Mouse (Mus musculus): ENCODE data around the gene Tmem37.

Tmem37 gene

DNA sequence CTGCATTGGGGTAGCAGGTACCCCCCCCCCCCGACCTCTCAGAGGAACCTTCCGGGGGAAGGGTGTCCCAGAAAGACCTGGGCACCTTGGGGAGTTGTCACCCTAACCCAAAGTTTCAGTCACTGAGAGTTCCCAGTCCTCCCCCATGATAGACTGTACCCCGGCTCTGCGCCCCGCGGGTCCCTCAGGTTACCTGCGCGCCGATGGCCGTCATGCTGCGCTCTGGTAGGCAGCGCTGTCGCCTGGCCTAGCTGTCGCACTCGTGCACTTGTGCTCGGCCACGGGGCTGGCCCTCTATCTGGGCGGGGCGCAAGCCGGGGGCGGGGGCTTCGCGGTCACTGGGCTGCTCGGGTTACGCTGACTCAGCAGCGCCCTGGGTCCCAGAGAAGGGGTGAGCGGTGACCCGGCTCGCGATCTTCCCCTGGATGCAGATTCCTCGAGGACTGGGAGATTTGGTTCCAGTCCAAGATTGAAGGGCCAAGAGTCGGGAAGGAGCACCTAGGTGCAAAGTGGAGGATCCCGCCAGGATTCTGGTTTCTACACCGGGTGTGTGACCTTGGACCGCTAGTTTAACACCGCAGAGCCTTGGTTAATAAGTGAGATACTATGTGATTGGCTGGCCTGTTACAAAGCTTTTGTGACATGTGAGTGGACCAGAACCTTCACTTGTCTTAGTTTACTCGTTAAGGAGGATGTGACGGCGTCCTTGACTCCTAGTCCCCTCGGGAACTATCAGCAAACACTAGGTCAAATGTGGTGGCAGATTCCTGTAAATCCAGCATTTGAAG lies at the start of gene Tmem37:
TSS of gene Tmem37 (minus strand) at position 556 of the 788 bp plus-strand sequence.
- DNase-seq (ENCODE audit: low read depth) = peak; percentile 49

DNA sequence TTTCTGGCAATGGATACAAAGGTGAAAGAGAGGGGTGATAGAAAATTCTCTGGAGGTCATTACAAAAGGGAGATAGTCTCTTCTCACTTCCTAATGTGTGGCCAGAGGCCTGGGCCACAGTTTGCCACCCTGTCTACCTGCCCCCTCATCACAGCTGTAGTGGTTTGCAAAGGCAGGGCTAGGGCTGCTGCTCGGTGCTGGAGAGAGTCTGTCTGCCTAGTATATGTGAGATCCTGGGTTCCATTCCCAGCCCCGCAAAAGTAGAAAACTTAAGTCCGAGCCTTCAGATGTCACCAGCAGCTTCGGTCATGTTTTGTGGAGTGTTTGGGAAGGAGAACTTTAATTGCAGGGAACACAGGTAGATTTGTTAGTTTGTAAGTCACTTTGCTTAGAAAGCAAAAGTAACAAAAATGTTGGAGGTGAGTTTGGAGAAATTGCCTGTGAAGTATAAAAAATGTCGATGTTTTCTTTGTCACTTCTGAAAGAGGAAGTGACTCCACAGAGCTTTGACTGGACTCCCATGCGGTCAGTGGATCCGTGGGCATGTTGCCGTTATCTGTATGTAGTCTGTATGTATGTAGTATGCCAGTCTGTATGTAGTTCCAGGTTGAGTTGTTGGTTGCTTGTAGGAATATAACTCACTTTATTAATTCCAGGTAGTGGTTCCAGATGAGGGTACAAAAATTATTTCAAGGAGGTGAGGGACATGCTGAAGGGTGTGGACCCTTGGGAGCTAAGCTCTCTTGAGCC lies 48.9 kb upstream of the Tmem37 start:
- no peak for DNase-seq (ENCODE audit: low read depth)

DNA sequence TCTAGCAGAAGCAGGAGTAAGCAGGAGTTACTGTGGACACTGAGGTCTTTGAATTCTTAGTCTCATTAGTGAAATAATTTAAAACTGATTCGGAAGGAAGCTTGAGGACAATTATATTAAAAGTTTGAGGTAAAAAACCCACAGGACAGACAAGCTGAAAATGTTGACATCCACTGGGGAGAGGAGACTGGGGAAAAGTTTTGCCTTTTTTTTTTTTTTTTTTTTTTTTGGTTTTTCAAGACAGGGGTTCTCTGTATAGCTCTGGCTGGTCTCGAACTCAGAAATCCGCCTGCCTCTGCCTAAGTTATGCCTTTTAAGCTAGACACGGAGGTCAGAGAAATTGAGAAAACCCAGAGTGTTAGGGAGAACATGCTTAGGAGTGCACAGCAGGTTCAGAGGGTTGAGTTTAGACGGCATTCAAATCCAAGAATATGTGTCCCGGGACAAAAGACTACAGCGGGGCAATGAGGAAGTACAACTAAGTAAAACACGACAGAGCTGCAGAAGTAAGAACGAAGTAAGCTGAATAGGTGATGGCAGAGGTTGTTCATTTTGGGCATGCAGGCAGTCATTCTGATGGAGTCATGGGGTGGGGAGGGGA lies 48.2 kb upstream of the Tmem37 start:
- DNase-seq (ENCODE audit: low read depth) = no peak

DNA sequence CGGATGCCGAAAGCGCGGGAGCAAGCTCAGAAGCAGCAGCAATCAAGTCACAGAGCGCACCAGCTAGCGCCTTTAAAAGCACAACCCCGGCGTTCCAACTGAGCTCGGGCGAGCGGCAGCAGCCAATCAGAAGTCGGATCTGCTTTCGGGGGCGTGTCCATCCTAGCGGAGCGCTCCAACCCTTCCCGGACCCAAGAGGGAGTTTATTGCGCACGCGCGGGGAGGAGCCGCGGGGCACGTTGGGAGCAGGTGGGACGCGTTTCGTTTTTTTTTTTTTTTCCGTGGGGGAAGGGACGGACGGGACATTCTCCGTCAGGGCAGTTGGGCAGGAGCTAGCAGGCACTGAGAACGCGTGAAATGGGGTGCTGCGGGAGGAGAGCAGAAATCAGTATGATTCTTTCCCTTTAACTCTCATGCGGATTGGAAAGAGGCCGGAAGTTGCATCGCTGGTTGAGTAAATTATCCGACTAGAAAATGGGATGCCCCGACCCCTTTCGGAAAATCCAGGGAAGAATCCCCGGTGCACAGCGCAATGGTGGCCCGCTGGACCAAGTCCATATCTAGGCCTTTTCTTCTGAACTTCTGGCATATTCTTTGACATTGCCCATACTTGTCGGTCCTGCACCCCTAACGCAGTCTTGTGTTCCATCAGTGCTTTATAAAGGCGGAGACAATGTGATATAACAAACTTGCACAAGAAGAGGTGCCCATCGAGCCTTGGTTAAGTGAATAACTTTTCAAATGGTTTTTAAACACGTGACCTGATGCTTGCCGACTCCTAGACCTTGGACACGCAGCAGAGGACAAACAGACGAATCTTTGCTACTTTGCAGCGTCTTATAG lies 47.3 kb upstream of the Tmem37 start, which contains the start of the genes Dbi and 3110009E18Rik:
TSS of gene Dbi (minus strand) at position 110 of the 843 bp plus-strand sequence.
TSS of gene 3110009E18Rik (plus strand) at position 219 of the 843 bp plus-strand sequence.
- peak; percentile 98 for DNase-seq (ENCODE audit: low read depth)

DNA sequence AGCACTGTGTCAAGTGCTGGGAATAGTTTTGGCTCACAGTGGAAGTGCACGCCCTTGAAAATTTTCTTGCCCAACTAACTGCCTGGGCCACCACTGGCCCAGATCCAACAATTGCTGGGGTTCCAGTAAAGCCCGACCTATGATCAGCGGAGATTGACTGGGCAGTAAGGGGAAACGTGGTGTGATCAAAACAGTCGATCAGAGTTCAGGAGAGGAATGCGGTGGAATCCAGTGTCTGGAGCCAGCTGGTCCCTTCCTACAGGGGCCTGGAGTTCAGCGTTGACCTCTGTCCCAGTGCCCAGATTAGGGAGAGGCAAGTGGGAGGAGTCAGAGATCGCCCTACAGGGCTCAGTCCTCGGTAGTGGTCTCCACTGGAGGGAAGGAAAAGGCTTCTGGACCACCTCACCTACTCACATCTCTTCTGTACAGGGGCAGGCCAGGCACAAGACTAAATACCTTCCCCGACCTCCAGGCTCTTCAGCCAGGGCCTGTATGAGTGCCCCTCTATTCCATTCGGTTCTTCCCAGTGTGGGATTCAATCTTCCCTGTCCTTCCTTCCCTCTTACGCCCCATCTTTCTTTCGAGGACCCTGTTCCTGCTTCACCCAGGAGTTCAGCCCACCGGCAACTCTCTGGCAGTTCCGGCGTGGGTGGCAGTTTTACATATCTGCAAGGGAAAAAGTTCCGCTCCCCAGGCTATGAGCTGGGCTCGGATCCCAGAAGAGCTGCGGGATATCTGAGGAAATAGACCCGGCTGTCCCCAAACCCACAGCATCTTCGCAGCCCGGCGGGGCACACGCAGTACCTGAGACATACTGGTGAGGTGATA lies 46.5 kb upstream of the Tmem37 start:
- DNase-seq (ENCODE audit: low read depth) = no peak

DNA sequence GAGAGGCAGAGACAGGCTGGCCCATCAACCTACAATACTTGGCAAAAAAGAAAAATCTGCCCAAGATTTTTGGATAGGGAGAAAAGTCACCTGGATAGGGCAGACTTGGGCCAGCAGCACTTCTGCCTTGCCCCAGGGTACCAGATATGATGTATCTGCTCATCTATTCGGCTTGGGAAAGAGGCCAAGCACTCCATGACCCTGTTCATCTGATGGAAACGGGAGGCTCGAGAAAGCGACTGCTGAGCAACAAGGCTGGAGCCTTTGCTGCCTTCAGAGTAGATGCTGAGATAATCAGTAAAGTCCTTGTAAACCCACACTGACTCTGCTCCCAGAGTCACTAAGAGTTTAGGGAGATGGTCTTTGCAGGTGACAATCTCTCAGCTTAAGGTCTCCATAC lies 45.5 kb upstream of the Tmem37 start:
- DNase-seq (ENCODE audit: low read depth) = no peak

DNA sequence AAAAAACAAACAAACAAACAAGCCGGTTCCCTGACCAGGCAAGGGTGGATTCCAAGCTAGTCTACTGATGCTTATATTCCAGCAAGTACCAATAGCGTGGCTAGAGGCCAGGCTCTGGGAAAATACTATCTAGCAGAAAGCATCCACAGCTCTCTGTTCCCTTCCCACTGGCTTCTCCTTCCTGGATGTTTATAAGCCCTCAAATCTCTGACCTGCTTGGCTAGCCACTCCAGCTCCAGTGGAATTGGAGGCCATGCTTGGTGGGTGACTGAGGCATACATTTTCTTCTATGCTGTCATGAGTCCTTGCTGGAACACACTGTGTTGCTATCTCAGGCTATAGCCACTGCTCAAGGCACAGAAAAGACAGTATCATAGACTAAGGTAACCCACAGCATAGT lies 45.0 kb upstream of the Tmem37 start:
- DNase-seq (ENCODE audit: low read depth) = no peak

DNA sequence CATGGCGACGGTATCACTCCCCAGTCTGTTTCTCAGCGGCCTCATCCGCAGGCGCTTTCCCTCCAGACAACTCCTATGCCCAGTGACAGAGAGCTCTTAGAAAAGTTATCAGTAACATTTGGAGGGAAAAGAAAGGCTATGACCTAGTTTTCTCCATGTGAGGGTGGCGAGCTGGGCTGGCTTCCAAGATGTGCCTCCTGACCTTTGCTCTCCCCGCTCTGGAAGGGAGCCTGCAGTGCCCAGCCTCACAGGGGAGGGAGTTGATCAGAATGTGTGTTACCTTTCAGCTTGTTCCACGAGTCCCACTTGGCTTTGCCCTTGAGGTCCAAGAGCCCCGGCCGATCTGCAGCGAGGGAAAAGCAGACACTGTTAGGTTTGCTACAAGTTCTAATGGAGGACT lies 42.2 kb upstream of the Tmem37 start:
- no peak for DNase-seq (ENCODE audit: low read depth)

DNA sequence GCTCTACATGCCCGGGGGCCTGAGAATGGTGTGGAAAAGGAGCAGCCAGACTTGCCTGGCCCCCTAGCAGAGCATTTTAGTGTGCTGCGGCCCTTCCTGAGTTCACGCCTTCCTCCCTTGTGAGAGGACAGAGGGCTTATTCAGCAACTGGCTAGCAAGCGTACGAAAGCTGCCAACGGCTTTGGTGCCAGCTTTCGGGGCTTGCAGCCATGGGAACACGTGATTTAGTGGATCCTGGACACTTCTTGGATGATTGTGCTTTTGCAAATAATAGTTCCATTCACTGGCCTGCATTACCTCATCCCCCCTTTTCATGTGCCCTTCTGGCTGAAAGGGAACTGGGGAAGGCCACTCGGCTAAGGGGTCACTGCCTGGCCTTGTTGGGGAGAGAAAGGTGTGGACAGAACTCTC lies 41.8 kb upstream of the Tmem37 start:
- no peak for DNase-seq (ENCODE audit: low read depth)

DNA sequence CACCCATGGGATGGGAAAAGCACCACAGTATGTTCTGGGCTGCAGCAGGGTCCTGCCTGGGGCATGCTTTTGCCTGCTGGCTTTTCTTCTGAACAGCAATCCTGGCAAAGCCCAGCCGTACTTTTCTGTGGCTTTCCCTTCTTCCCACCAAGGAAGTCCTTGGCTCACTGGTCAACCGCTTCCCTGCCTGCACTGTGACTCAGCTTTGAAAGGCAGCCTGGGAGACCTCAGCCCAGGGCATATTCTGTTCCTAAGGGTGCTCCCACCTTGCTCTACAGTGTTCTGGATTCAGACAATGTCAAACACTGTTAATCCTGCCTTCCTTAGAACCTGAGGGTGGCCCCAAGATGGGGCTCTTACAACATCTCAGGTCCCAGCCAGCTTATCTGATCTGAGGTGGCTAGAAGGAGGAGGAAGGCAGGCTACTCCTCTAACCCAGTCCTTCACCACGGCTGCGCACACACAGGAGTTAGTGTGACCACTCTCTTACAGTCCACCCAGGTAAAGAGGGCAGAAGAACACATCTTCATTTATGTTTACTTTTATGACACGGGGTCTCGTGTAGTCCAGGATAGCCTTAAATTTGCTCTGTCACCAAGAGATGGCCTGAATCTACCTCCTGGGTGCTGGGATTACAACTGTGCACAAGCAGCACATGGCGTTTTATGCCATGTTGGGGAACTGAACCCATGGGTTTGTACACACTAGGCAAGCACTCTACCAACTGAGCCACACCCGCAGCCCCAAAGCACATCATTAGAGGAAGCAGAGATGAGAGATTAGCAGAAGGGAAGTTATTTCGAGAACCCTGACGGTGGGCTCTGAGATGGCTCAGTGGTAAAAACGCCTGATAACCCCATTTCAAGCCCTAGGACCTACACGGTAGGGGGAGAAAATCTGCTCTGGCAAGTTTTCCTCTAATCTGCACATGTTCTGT lies 38.6 kb upstream of the Tmem37 start:
- no peak for DNase-seq (ENCODE audit: low read depth)

DNA sequence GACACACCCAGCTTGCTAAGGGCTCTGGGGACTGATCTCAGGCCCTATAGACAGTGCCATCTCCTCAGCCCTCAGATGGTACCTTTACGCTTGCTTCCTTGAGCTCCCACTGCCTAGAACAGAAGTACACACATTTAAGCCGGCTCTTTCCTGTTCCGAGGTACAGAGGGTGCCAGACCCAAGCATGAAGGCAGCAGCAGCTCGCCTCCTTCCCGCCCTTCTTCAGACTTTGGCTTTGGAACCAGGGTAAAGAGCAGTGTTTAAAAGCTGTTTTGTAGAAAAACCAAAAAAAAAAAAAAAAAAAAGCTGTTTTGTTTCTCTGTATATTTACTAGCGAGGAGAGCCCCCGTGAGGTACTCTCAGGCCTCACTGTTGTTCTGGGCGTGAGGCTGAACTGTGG lies 37.9 kb upstream of the Tmem37 start:
- no peak for DNase-seq (ENCODE audit: low read depth)

DNA sequence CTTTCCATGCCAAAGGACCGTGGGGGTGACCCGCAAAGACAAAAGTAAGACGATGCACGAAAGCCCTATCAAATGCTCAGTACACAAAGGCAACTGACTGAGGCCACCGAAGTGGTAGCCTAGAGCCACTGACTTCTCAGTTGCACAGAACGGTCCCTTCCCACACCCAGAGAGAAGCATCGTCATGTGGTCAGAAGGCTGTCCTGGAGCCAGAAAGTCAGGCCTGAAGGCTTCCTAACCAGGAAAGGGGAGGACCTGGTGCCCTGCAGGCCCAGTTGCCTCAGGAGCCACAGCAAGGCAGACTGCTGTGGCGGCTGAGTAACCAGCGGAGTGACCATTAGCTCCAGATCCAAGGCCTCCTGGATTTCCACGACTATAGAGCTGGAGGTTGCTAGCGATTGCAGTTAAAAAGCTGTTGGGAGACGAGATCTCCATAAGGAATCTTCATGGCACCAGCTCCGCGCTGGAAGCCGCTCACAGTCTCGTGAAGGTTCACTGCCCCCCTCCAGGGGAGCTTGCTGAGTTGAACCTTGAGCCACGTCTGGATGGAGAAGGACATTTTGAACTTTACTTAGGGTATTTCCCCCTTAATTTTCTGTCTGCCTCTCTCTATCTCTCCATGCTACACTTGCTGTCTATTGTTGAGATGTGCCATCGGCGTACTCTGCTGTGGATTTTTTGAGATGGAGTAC lies 36.0 kb upstream of the Tmem37 start:
- no peak for DNase-seq (ENCODE audit: low read depth)

DNA sequence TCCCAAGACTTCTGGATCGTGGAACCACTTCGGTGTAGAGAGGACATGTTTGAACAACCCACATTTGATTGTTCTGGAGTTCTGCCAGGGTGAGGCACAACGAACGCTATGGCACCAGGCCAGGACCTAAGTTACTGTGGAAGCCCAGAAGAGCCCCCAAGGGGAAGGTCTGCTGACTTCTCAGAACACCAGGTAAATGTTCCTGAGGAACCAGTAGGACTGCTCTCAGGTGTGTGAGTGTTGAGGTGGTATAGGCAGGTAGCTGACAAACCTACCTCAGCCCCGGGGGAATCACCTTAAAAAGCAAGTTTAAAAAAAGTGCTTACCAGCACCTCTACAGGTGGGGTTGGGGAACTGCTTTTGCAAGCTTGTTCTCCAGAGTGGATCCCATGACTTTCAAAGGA lies 31.7 kb upstream of the Tmem37 start:
- peak; percentile 28 for DNase-seq (ENCODE audit: low read depth)

DNA sequence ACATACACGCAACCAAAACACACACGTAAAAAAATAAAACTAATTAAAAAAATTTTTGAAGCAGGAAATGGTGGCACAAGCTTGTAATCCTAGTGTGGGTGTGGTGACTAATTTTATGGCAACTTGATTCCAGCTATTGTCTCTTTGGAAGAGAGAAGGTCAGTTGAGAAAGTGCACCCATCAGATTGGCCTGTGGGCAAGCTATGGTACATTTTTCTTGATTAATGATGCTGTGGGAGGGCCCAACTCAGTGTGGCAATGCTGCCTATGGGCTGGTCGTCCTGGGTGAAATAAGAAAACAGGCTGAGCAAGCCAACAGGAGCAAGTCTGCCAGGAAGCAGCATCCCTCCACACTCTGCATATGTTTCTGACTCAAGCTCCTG lies 27.3 kb upstream of the Tmem37 start:
- DNase-seq (ENCODE audit: low read depth) = no peak

DNA sequence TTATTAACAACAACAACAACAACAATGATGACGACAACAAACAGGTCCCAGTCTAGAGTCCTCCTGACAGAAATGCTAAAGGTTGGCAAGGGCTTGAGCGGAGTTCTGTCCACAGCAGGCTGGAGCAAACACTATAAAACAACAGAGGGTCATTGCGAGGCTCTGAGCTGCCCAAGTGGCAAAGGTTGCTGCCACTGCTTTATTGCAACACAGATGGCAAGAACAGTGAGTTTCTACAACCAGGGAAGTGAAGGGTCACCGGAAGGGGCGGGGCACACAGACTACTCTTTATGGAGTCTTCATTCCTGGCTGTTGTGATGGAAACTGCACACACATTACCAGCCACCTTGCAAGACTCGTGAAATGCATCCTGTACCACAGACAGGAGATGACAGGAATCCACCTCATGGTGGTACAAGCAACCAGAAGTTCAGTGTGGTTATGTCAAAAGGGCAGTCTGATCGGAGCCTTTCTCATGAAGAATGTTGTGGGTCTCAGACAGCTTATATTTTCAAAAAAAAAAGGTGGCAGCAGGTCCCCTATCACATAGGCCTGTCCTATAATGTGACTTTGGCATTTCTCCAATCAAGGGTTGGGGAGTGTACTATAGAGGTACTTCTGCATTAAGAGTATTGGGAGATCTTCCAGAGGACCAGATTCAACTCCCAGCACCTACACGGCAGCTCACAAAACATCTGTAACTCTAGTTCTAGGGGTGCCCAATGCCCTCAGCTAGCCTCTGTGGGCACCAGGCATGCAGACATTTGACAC lies 26.8 kb upstream of the Tmem37 start:
- no peak for DNase-seq (ENCODE audit: low read depth)

DNA sequence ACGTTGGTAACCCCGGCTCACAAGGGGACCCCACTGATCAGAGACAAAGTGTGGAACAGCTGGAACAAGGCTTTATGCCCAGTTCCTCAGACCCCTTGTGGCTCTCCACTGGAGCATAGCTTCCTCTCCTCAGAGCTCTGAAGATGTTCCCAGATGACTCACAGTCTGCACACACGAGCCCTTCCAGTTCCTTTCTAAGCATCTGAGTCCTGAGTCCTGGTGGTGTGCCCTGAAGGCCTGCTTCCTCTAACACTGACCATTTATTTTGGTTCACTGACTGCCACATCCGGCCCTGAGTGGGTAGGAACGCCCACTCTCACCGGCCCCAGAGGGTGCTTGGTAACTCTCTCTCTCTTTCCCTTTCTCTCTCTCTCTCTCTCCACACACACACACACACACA lies 25.6 kb upstream of the Tmem37 start:
- peak; percentile 25 for DNase-seq (ENCODE audit: low read depth)

DNA sequence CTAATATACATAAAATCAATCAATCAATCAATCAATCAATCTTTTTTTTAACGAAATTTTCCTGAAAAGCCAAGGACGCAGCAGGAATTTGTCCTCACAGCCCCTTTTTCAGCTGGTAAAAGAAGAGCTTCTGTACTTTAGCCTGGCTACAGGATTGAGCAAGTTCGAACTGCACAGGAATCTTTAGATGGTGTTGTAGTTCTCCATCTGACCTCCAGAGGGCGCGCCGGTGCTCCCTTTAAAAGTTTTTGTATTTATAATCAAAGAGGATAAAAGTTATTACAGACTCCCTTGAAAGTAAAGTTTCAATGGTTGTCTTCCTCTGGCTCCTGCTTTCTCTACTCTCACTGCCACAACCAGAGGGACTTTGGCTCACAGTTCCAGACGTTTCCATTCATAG lies 24.5 kb upstream of the Tmem37 start:
- peak; percentile 77 for DNase-seq (ENCODE audit: low read depth)

DNA sequence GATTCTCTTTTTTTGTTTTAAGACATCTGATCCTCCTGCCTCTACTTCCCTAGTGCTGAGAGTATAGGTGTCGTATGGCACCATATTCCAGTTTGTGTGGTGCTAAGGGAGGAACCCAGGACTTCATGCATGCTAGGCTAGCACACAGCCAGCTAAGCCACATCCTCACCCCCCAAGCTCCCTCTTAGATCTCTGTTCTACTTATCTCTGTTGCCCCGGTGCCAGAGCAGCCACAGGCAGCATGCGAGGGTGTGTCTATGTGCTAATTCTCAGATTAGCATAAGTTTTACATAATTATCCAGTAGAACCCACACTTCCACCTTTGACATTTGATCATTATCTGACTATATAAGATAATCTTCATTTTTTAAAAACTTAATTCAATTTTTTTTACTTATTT lies 21.0 kb upstream of the Tmem37 start:
- DNase-seq (ENCODE audit: low read depth) = no peak
